Mouse (Mus musculus): ENCODE measurements at regions not wholly inside any gene's neighbourhood (a gene's known extent, or its start where the extent isn't known, plus 50 kb on each side); places are given as distances from the start of the nearest gene placed in this dataset.

GRCm38 (mm10) chr3:100401080-100401479 lies 88.0 kb downstream of the Tent5c start:
- no peaks in the 10 kb centered on the region for H3K4me1 ChIP-seq (ENCODE audit: control insufficient read depth in 2 of 2, insufficient read depth in 2 of 2, low read length in 2 of 2)
- H3K9me3 ChIP-seq (ENCODE audit: control insufficient read depth, low read length): no peaks in the 10 kb centered on the region
- 93% methylated on average over 1 of the region's 1 CpGs for WGBS
- H3K9ac ChIP-seq (ENCODE audit: low read length): no peak overlapping the region
- H3K36me3 ChIP-seq (ENCODE audit: control insufficient read depth, insufficient read depth, low read length): no peaks in the 10 kb centered on the region
- H3K27ac ChIP-seq (replicated peaks in 1 of 2; ENCODE audit: control insufficient read depth in 1 of 2, insufficient read depth in 1 of 2, low read depth in 2 of 2, low read length in 2 of 2): no peak overlapping the region
- no peaks in the 10 kb centered on the region for H3K27me3 ChIP-seq (ENCODE audit: control insufficient read depth, insufficient read depth, low read length)
- H3K4me3 ChIP-seq (ENCODE audit: control insufficient read depth in 1 of 2, insufficient read depth in 1 of 2, low read depth in 1 of 2, low read length in 2 of 2): no peak overlapping the region
- H3K4me2 ChIP-seq (ENCODE audit: low read length): no peak overlapping the region
- no peak for ATAC-seq (ENCODE audit: insufficient number of reproducible peaks, insufficient read depth, low FRiP score, low read depth)

GRCm38 (mm10) chr3:100397491-100397890 lies 91.6 kb downstream of the Tent5c start:
- Histone ChIP-seq H3K9ac (ENCODE audit: low read length) (no peak overlapping the region), H3K4me1 (ENCODE audit: control insufficient read depth in 2 of 2, insufficient read depth in 2 of 2, low read length in 2 of 2) (no peaks in the 10 kb centered on the region), H3K4me2 (ENCODE audit: low read length) (no peak overlapping the region), H3K36me3 (ENCODE audit: control insufficient read depth, insufficient read depth, low read length) (no peaks in the 10 kb centered on the region), H3K9me3 (ENCODE audit: control insufficient read depth, low read length) (no peaks in the 10 kb centered on the region), H3K27ac (replicated peaks in 1 of 2; ENCODE audit: control insufficient read depth in 1 of 2, insufficient read depth in 1 of 2, low read depth in 2 of 2, low read length in 2 of 2) (no peak overlapping the region), H3K27me3 (ENCODE audit: control insufficient read depth, insufficient read depth, low read length) (no peaks in the 10 kb centered on the region), H3K4me3 (ENCODE audit: control insufficient read depth in 1 of 2, insufficient read depth in 1 of 2, low read depth in 1 of 2, low read length in 2 of 2) (no peak overlapping the region)
- no peak for ATAC-seq (ENCODE audit: insufficient number of reproducible peaks, insufficient read depth, low FRiP score, low read depth)
- 76% methylated on average over 3 of the region's 3 CpGs for WGBS

DNA sequence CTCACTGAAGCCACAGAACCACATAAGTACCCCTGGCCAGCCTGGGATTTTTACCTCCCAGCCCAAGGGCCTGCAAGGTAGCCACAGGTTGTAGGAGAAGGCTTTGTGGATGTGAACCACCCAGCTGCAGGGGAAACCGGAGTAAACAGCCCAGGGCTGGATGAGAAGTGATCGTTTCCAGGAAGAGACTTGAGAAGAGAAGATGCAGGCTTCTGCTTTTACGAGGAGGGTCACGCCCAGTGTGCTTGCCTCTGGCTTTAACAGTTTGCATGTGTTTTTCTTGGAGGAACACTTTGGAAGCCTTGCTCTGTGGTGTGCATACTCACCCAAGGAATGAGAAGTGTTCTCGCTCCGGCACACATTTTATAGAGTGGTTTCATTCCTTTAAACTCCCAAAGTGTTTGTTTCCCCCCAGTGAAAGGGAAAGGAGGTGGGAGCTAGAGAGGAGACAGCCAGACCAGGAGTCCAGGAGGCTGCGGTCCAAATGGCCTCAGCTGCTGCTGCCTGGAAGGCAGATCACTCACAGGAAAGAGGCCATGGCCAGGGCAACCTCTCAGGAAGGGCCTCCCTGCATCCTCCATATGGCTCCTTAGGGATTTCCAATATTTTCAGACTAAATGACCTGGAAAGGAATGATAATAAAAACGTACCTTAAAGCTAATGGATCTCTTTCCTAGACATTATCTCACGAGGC lies 94.1 kb downstream of the Tent5c start:
- Histone ChIP-seq H3K9me3 (ENCODE audit: control insufficient read depth, low read length) (no peaks in the 10 kb centered on the region), H3K4me1 (ENCODE audit: control insufficient read depth in 2 of 2, insufficient read depth in 2 of 2, low read length in 2 of 2) (no peaks in the 10 kb centered on the region), H3K4me2 (ENCODE audit: low read length) (no peak overlapping the region), H3K4me3 (ENCODE audit: control insufficient read depth in 1 of 2, insufficient read depth in 1 of 2, low read depth in 1 of 2, low read length in 2 of 2) (no peak overlapping the region), H3K36me3 (ENCODE audit: control insufficient read depth, insufficient read depth, low read length) (no peaks in the 10 kb centered on the region), H3K27ac (replicated peaks in 1 of 2; ENCODE audit: control insufficient read depth in 1 of 2, insufficient read depth in 1 of 2, low read depth in 2 of 2, low read length in 2 of 2) (no peak overlapping the region), H3K27me3 (ENCODE audit: control insufficient read depth, insufficient read depth, low read length) (no peaks in the 10 kb centered on the region), H3K9ac (ENCODE audit: low read length) (no peak overlapping the region)
- ATAC-seq (ENCODE audit: insufficient number of reproducible peaks, insufficient read depth, low FRiP score, low read depth): no peak
- WGBS: 60% methylated on average over 9 of the region's 9 CpGs

GRCm38 (mm10) chr3:100393956-100394355 lies 95.2 kb downstream of the Tent5c start:
- Histone ChIP-seq H3K4me1 (ENCODE audit: control insufficient read depth in 2 of 2, insufficient read depth in 2 of 2, low read length in 2 of 2) (no peaks in the 10 kb centered on the region), H3K27me3 (ENCODE audit: control insufficient read depth, insufficient read depth, low read length) (no peaks in the 10 kb centered on the region), H3K4me3 (ENCODE audit: control insufficient read depth in 1 of 2, insufficient read depth in 1 of 2, low read depth in 1 of 2, low read length in 2 of 2) (no peak overlapping the region), H3K36me3 (ENCODE audit: control insufficient read depth, insufficient read depth, low read length) (no peaks in the 10 kb centered on the region), H3K4me2 (ENCODE audit: low read length) (no peak overlapping the region), H3K9me3 (ENCODE audit: control insufficient read depth, low read length) (no peaks in the 10 kb centered on the region), H3K9ac (ENCODE audit: low read length) (no peak overlapping the region), H3K27ac (replicated peaks in 1 of 2; ENCODE audit: control insufficient read depth in 1 of 2, insufficient read depth in 1 of 2, low read depth in 2 of 2, low read length in 2 of 2) (no peak overlapping the region)
- ATAC-seq (ENCODE audit: insufficient number of reproducible peaks, insufficient read depth, low FRiP score, low read depth): no peak
- WGBS: 82% methylated on average over 1 of the region's 1 CpGs

GRCm38 (mm10) chr3:100382181-100382580 lies 106.9 kb downstream of the Tent5c start:
- no peak for ATAC-seq (ENCODE audit: insufficient number of reproducible peaks, insufficient read depth, low FRiP score, low read depth)
- no peaks in the 10 kb centered on the region for H3K27me3 ChIP-seq (ENCODE audit: control insufficient read depth, insufficient read depth, low read length)
- no peaks in the 10 kb centered on the region for H3K9me3 ChIP-seq (ENCODE audit: control insufficient read depth, low read length)
- 80% methylated on average over 1 of the region's 1 CpGs for WGBS
- no peak overlapping the region for H3K9ac ChIP-seq (ENCODE audit: low read length)
- H3K27ac ChIP-seq (replicated peaks in 1 of 2; ENCODE audit: control insufficient read depth in 1 of 2, insufficient read depth in 1 of 2, low read depth in 2 of 2, low read length in 2 of 2): no peak overlapping the region
- H3K4me2 ChIP-seq (ENCODE audit: low read length): no peak overlapping the region
- no peaks in the 10 kb centered on the region for H3K4me1 ChIP-seq (ENCODE audit: control insufficient read depth in 2 of 2, insufficient read depth in 2 of 2, low read length in 2 of 2)
- H3K36me3 ChIP-seq (ENCODE audit: control insufficient read depth, insufficient read depth, low read length): no peaks in the 10 kb centered on the region
- H3K4me3 ChIP-seq (ENCODE audit: control insufficient read depth in 1 of 2, insufficient read depth in 1 of 2, low read depth in 1 of 2, low read length in 2 of 2): no peak overlapping the region

- Histone ChIP-seq H3K9ac (ENCODE audit: low read length) (no peak overlapping the region), H3K27me3 (ENCODE audit: control insufficient read depth, insufficient read depth, low read length) (no peaks in the 10 kb centered on the region), H3K27ac (replicated peaks in 1 of 2; ENCODE audit: control insufficient read depth in 1 of 2, insufficient read depth in 1 of 2, low read depth in 2 of 2, low read length in 2 of 2) (no peak overlapping the region), H3K4me2 (ENCODE audit: low read length) (no peak overlapping the region), H3K9me3 (ENCODE audit: control insufficient read depth, low read length) (no peaks in the 10 kb centered on the region), H3K4me3 (ENCODE audit: control insufficient read depth in 1 of 2, insufficient read depth in 1 of 2, low read depth in 1 of 2, low read length in 2 of 2) (no peak overlapping the region), H3K4me1 (ENCODE audit: control insufficient read depth in 2 of 2, insufficient read depth in 2 of 2, low read length in 2 of 2) (no peaks in the 10 kb centered on the region), H3K36me3 (ENCODE audit: control insufficient read depth, insufficient read depth, low read length) (no peaks in the 10 kb centered on the region)
- no peak for ATAC-seq (ENCODE audit: insufficient number of reproducible peaks, insufficient read depth, low FRiP score, low read depth)
- WGBS: 71% methylated on average over 2 of the region's 2 CpGs
Observed at GRCm38 (mm10) chr3:100381363-100381762, 107.8 kb downstream of the Tent5c start.

- H3K27me3 ChIP-seq (ENCODE audit: control insufficient read depth, insufficient read depth, low read length): no peaks in the 10 kb centered on the region
- no peak overlapping the region for H3K4me3 ChIP-seq (ENCODE audit: control insufficient read depth in 1 of 2, insufficient read depth in 1 of 2, low read depth in 1 of 2, low read length in 2 of 2)
- no peaks in the 10 kb centered on the region for H3K36me3 ChIP-seq (ENCODE audit: control insufficient read depth, insufficient read depth, low read length)
- H3K9ac ChIP-seq (ENCODE audit: low read length): no peak overlapping the region
- H3K4me1 ChIP-seq (ENCODE audit: control insufficient read depth in 2 of 2, insufficient read depth in 2 of 2, low read length in 2 of 2): no peaks in the 10 kb centered on the region
- 60% methylated on average over 1 of the region's 1 CpGs for WGBS
- no peak overlapping the region for H3K4me2 ChIP-seq (ENCODE audit: low read length)
- no peaks in the 10 kb centered on the region for H3K9me3 ChIP-seq (ENCODE audit: control insufficient read depth, low read length)
- no peak overlapping the region for H3K27ac ChIP-seq (replicated peaks in 1 of 2; ENCODE audit: control insufficient read depth in 1 of 2, insufficient read depth in 1 of 2, low read depth in 2 of 2, low read length in 2 of 2)
- no peak for ATAC-seq (ENCODE audit: insufficient number of reproducible peaks, insufficient read depth, low FRiP score, low read depth)
Observed at GRCm38 (mm10) chr3:100376162-100376561, 113.0 kb downstream of the Tent5c start.
